In the genomic region with DNA sequence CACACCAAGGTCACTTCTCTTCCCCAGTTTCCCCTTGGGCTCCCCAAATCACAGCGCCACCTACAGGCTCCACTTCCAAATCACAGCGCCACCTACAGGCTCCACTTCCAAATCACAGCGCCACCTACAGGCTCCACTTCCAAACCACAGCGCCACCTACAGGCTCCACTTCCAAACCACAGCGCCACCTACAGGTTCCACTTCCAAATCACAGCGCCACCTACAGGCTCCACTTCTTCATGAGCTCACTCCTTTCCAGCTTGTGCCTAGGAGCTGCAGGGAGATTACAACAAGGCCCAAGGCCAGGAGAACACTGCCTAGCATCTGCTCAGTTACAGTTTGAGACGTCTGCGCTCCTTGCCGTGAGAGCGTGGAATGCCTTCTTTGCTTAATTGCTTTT, we compare ENCODE assay signal across 13 mouse cellular contexts. TPM values are rescaled to one million over a fixed set of nuclear protein-coding genes. Genes with fewer than 3 reads are reported as not detected.
DNase-seq lines count a peak whose midpoint lies in the region; ATAC-seq and TF ChIP-seq lines count a peak whose summit lies in the region.
"Not testable (repeated sequence)": the region's sequence is repeated elsewhere in the genome, so short reads cannot be mapped to it uniquely, and the experiment has no call there.
"Had no signal": no experiment of that assay in that cellular context is flagged by ENCODE, and none has a peak within 500 bp of the region (broad histone marks: within the 10 kb centered on the region; RNA-seq: fewer than 3 reads in every experiment).

No protein-coding gene starts in this region.

- ATAC-seq in Patski; lung, embryonic 14.5 days (ENCODE audit: insufficient read depth): not testable (repeated sequence)
- peak; percentile 26; the same call in 1 of the 2 replicates for ATAC-seq in stomach, postnatal 0 days (ENCODE audit: low FRiP score, low TSS enrichment)

- CTCF ChIA-PET in Patski (lab: Charles Lee): interaction anchor here (0.6 to 1.3 kb wide), 4 partner anchors 14 to 338 kb away, joined by 3 to 4 read pairs (median 3); no protein-coding TSS in a partner anchor

- intact Hi-C loops in heart, adult 2 months (cut with DNase I): not testable (repeated sequence)

- TF ChIP-seq POLR2A in heart, adult 2 months (IDR thresholded peaks at IDR 0.05; ENCODE audit: insufficient read depth, low read depth, low read length): not testable (repeated sequence)

- H3K4me2 ChIP-seq in lung, embryonic 14.5 days; stomach, postnatal 0 days (replicated peaks; ENCODE audit: low read depth): not testable (repeated sequence)

- H3K9ac ChIP-seq in heart, adult 2 months (ENCODE audit: low read depth, low read length); lung, embryonic 14.5 days; stomach, postnatal 0 days (ENCODE audit: low read length): not testable (repeated sequence)

- not testable (repeated sequence) for H3K79me2 ChIP-seq in heart, adult 2 months (replicated peaks; ENCODE audit: control insufficient read depth, insufficient read depth, low read length)

- peak; percentile 74 to 79 for DNase-seq in B cell, adult 2 months
- not testable (repeated sequence) for DNase-seq in Patski (ENCODE audit: low read depth, low spot score); heart, adult 2 months; lung, embryonic 14.5 days
- DNase-seq in c-Kit-negative CD71-positive TER-119-positive erythroid progenitor cells, embryonic 14.5 days (ENCODE audit: low read depth, low spot score): peak; percentile 22
- peak; percentile 17 for DNase-seq in kidney, adult 9 months
- peak; percentile 51 to 61 for DNase-seq in natural killer cell, adult 2 months (ENCODE audit: low spot score in 2 of 2)
- DNase-seq in stomach, postnatal 0 days (ENCODE audit: low spot score): peak; percentile 34

- 87% methylated on average over 10 of the region's 10 CpGs for WGBS in heart, adult 2 months
- WGBS in lung, embryonic 14.5 days: 87% methylated on average over 10 of the region's 10 CpGs
- 93% methylated on average over 10 of the region's 10 CpGs for WGBS in stomach, postnatal 0 days

- H3K27ac ChIP-seq in heart, adult 2 months; lung, embryonic 14.5 days (ENCODE audit: low read depth); stomach, postnatal 0 days (replicated peaks): not testable (repeated sequence)

- not testable (repeated sequence) for H3K36me3 ChIP-seq in heart, adult 2 months (ENCODE audit: control insufficient read depth, insufficient read depth, low read length); lung, embryonic 14.5 days (ENCODE audit: insufficient read depth); stomach, postnatal 0 days (ENCODE audit: control insufficient read depth, insufficient read depth, low read length)

- not testable (repeated sequence) for H3K4me1 ChIP-seq in heart, adult 2 months (ENCODE audit: control insufficient read depth, insufficient read depth, low read length); lung, embryonic 14.5 days (ENCODE audit: insufficient read depth); stomach, postnatal 0 days (replicated peaks; ENCODE audit: control insufficient read depth, insufficient read depth)

- not testable (repeated sequence) for H3K4me3 ChIP-seq in heart, adult 2 months; lung, embryonic 14.5 days (ENCODE audit: low read depth, low read length); stomach, postnatal 0 days (ENCODE audit: low read depth, low read length)

- TF ChIP-seq EP300 in heart, adult 2 months (IDR thresholded peaks at IDR 0.05; ENCODE audit: insufficient read depth, low read depth, low read length); stomach, postnatal 0 days (optimal IDR thresholded peaks at IDR 0.05): not testable (repeated sequence)

- not testable (repeated sequence) for H3K27me3 ChIP-seq in Patski; heart, adult 2 months (ENCODE audit: control insufficient read depth, insufficient read depth, low read length); lung, embryonic 14.5 days (ENCODE audit: insufficient read depth, low read length); stomach, postnatal 0 days (ENCODE audit: control insufficient read depth, insufficient read depth, low read length)

- not testable (repeated sequence) for H3K9me3 ChIP-seq in lung, embryonic 14.5 days (ENCODE audit: low read depth, low read length); stomach, postnatal 0 days (ENCODE audit: control insufficient read depth, low read length)

- in situ Hi-C loops in Patski (cut with MboI; ENCODE audit: low pct_unique_long_range_greater_than_20kb): loop anchor here (25.0 kb wide), 1 partner anchor 610 kb away; no protein-coding TSS in a partner anchor

- TF ChIP-seq CTCF in Patski (IDR thresholded peaks at IDR 0.05): peak; percentile 65
- peak; percentile 52 for TF ChIP-seq CTCF in heart, adult 2 months (IDR thresholded peaks at IDR 0.05)
- peak; percentile 80 for TF ChIP-seq CTCF in lung, embryonic 14.5 days (IDR thresholded peaks at IDR 0.05; ENCODE audit: low read depth)
- TF ChIP-seq CTCF in stomach, postnatal 0 days (IDR thresholded peaks at IDR 0.05; ENCODE audit: low read depth): peak; percentile 95

- POLR2A ChIA-PET in Patski (lab: Charles Lee): not testable (repeated sequence)

RNA-seq across cellular contexts. Expression of gene Ctcfl, which starts 22.0 kb away (rescaled TPM):
- not detected for polyA plus RNA-seq in Patski (2021)
- total RNA-seq in heart, adult 2 months (2021): under 1 TPM; 0.08 to 0.11 TPM
- polyA plus RNA-seq in heart, adult 2 months (2012; rRNA removed): 0.06 TPM in 1 of 2 replicates, not detected in the other
- 0.05 and 0.07 TPM in 2 replicates for polyA plus RNA-seq in lung, embryonic 14.5 days (2014; fragmentation: Nextera tagmentation; extraction: Ambion mirVana)
- polyA plus RNA-seq in stomach, postnatal 0 days (2015; fragmentation: Nextera tagmentation; extraction: Ambion mirVana): 0.07 TPM in 1 of 2 replicates, not detected in the other
- total RNA-seq: megakaryocyte-erythroid progenitor cell, adult 5-6 weeks had no signal
- polyA plus RNA-seq: CD4-positive, CD25-positive, alpha-beta regulatory T cell, adult 4 months had no signal

RNA-seq across cellular contexts. Expression of gene Pck1, which starts 55.5 kb away (rescaled TPM):
- polyA plus RNA-seq in Patski (2021): not detected
- 10 to 100 TPM; 18.0 to 20.5 TPM for total RNA-seq in heart, adult 2 months (2021)
- polyA plus RNA-seq in heart, adult 2 months (2012; rRNA removed): 12.4 and 35.3 TPM in 2 replicates
- polyA plus RNA-seq in lung, embryonic 14.5 days (2014; fragmentation: Nextera tagmentation; extraction: Ambion mirVana): not detected in 2 replicates
- 0.59 and 0.70 TPM in 2 replicates for polyA plus RNA-seq in stomach, postnatal 0 days (2015; fragmentation: Nextera tagmentation; extraction: Ambion mirVana)
- total RNA-seq: megakaryocyte-erythroid progenitor cell, adult 5-6 weeks had no signal
- polyA plus RNA-seq: CD4-positive, CD25-positive, alpha-beta regulatory T cell, adult 4 months; forebrain, embryonic 15.5 days; heart, embryonic 11.5 days; hindbrain, embryonic 10.5 days had no signal
